Mouse (Mus musculus): ENCODE results near the gene Tns1. TPM values are rescaled to one million over a fixed set of nuclear protein-coding genes. Genes with fewer than 3 reads are reported as not detected.

Gene Tns1
- total RNA-seq, 1 experiment from 2014 or later = 7.6 TPM

GRCm38 (mm10) chr1:73875676-73876218 is 248.5 kb downstream of the Tns1 start:
- no peak for ATAC-seq (ENCODE audit: extremely low read depth, insufficient number of reproducible peaks, low FRiP score, poor library complexity, severe bottlenecking)

GRCm38 (mm10) chr1:73864314-73864713 is 259.9 kb downstream of the Tns1 start:
- no peak for ATAC-seq (ENCODE audit: extremely low read depth, insufficient number of reproducible peaks, low FRiP score, poor library complexity, severe bottlenecking)

DNA sequence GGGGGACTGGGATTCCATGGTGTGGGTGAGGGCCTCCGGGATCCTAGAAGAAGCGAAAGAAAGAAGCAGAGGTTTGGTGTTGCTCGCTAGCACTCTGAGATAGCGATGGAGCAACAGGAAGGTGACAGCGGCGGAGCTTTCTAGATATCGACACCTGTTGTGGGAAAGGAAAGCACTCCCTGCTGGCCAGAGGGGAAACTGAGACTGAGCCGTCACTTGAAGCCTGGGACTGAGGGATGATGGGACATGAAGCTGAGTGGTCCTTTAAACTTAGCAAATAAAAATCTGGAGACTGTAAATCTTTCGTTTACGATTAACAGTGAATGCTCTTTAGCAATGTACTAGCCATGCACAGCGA is 261.2 kb downstream of the Tns1 start:
- no peak for ATAC-seq (ENCODE audit: extremely low read depth, insufficient number of reproducible peaks, low FRiP score, poor library complexity, severe bottlenecking)

GRCm38 (mm10) chr1:73862323-73863073 is 261.8 kb downstream of the Tns1 start:
- no peak for ATAC-seq (ENCODE audit: extremely low read depth, insufficient number of reproducible peaks, low FRiP score, poor library complexity, severe bottlenecking)

- no peak for ATAC-seq (ENCODE audit: extremely low read depth, insufficient number of reproducible peaks, low FRiP score, poor library complexity, severe bottlenecking)
Observed at GRCm38 (mm10) chr1:73860421-73860820, 263.8 kb downstream of the Tns1 start.

Other genes with a start within 250 kb of the Tns1 start
- 31.9 and 35.6 TPM in 2 replicates for gene Rufy4, start 1.1 kb upstream of the Tns1 start, total RNA-seq (2017)
- 1,102 and 1,145 TPM in 2 replicates for gene Cxcr2, start 29.5 kb upstream of the Tns1 start, total RNA-seq (2017)
- gene Cxcr1, start 70.2 kb upstream of the Tns1 start, total RNA-seq (2017) = 16.7 and 20.0 TPM in 2 replicates
- gene Arpc2, start 111.6 kb upstream of the Tns1 start, total RNA-seq (2017) = 711 and 718 TPM in 2 replicates
- gene Gpbar1, start 154.1 kb upstream of the Tns1 start, total RNA-seq (2017) = 0.86 and 1.2 TPM in 2 replicates
- gene Aamp, start 160.3 kb upstream of the Tns1 start, total RNA-seq (2017) = 111 and 118 TPM in 2 replicates
- gene Pnkd, start 160.5 kb upstream of the Tns1 start, total RNA-seq (2017) = 6.1 and 12.7 TPM in 2 replicates
- 1.9 and 5.5 TPM in 2 replicates for gene Tmbim1, start 181.2 kb upstream of the Tns1 start, total RNA-seq (2017)
- 0.86 TPM in 1 of 2 replicates, not detected in the other for gene Catip, start 237.7 kb upstream of the Tns1 start, total RNA-seq (2017)